Mouse (Mus musculus) adrenal gland, adult 18-20 months (tissue): ENCODE results near the gene Pkp4. TPM values are rescaled to one million over a fixed set of nuclear protein-coding genes. Genes with fewer than 3 reads are reported as not detected.

ENCODE experiments used
- DNase-seq, 2 experiments: peaks; one replicate each; pipeline ENCODE4 v3.0.0; 2021 to 2022; ENCODE audit warnings: low spot score in 2 of 2
- total RNA-seq, 2 experiments: library from RNA; stranded (reverse); gene quantifications; 1 replicate in 1 of 2; 2 replicates in 1 of 2; pipeline ENCODE4 v1.2.3; 2021

Gene Pkp4
- total RNA-seq, 2 experiments from 2014 or later, result 49.1 to 51.9 TPM

GRCm38 (mm10) chr2:59183541-59183940 lies 22.9 kb downstream of the Pkp4 start:
- no peak for DNase-seq

GRCm38 (mm10) chr2:59184107-59185064 lies 23.7 kb downstream of the Pkp4 start:
- no peak for DNase-seq

- DNase-seq, result no peak
Observed at GRCm38 (mm10) chr2:59186122-59186521, 25.5 kb downstream of the Pkp4 start.

DNA sequence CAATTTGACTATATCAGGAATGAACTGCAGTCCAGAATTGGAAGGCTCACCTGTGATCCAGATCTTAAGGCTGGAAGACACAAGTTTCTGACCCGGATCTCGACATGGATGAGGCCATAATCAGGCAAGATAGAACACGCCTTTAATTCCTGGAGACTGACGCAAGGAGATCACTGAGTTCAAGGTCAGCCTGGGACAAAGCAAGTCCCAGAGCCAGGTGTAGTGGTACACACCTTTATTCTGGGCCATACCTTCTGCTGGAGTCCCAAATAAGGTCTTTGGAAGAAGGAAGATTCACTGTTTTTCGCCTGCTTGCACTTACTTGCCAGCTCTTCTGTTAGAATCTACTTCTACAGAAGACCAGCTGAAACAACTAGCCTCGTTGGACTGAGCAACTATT lies 26.3 kb downstream of the Pkp4 start:
- no peak for DNase-seq

DNA sequence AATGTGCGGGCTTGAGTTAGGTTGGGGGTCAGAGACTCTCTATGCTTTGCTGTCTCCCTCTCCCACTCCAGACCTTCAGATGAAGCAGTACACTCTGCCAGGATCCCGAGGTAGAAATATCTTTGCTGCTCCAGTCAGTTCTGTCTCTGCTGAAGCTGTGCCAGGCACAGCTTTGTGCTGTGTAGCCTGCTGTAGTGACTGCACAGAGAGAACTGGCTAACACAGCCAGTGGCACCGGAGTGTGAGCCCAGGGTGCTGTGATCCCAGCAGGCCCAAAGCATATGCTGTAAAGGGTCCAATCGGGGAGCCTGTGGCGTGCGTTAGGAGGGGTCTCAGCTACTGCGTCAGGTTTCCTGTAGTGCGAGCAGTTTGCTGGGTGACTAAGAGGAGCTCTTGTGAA lies 27.7 kb downstream of the Pkp4 start:
- DNase-seq, result no peak

DNA sequence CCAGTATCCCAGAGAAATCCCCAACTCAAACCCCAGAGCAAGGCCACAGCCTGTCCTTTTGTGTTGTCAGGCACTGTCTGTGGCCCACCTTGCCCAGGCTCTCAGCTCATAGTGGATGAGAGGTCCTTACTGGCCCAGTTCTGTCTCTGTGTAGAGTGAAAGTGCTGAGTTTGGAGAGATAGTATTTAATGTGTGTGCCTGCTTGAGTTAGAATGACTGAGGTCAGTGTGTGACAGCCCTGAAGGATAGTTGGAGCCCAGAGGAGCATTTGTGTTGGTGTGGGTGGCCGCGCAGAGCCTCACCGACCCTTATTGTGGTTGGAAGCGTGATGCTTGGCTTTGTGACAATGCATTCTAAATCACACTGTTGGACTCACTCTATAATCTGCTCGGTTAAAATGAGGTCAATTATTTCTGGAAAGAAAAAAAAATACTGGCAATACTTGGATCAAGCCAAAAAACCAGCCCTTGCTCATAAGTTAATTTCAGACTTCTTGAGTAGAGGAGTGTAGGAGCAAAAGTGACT lies 29.1 kb downstream of the Pkp4 start:
- no peak for DNase-seq

- DNase-seq, result no peak
Observed at GRCm38 (mm10) chr2:59190186-59190585, 29.5 kb downstream of the Pkp4 start.

DNA sequence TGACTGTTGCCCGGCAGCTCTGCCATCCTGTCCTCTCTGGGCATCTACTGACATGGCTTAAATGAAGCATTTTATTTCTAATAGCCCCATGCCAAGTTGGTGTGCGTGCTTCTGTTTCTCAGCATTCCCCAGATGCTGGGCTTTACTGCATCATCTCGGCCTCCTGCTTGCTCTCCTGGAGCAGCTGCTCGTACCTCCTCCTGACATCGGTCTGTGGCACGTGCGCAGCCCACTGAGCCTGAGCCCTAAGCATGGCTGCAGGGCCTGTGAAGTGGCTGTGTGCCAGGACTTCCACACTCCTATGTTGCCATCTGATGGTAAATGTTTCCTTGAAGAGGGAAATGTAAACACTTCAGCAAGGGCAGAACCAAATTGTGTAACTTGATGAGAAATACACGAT lies 30.8 kb downstream of the Pkp4 start:
- DNase-seq, result no peak

- DNase-seq, result no peak
Observed at GRCm38 (mm10) chr2:59193117-59193516, 32.5 kb downstream of the Pkp4 start.

DNA sequence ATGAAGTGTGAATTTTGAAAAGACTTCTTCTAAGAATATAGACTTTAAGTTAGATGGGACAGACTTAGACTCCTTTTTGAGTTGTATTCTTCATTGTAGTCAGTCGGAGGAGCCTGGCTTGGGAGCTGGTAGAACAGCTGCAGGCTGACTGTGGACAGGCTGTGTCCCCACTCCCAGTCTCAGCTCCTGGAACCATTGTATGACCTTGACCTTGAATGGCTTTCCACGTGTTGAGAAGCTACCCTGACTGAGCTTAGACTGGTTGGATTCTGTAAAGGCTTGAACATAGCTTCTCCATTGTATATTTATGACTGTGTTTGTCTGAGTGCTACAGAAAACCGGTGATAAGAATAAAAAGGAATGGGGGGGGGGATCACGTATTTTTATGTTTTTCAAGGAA lies 36.5 kb downstream of the Pkp4 start:
- no peak for DNase-seq

DNA sequence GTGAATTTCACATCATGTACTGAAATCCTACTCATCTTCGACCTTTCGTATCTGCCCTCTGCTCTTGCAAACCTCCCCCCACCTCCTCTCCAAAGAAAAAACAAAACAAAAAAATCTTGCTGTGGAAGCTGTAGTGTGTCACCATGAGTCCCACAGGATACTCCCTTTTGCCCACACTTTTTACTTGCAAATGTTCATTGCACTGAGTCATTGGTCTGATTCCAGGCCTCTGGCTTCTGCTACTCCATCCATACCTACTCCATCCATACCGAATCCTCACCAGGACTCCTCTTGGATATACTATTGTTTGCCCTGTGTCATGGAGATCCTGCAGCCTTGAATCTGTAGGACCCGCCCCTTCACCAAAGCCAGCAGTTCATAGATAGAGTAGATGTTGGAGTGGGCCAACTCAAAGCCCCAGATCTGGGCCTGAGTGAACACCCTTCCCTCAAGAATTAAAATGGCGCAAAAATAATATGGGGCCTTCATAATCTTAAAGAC lies 38.9 kb downstream of the Pkp4 start:
- DNase-seq, result no peak

GRCm38 (mm10) chr2:59200511-59200910 lies 39.9 kb downstream of the Pkp4 start:
- no peak for DNase-seq

- no peak for DNase-seq
Observed at GRCm38 (mm10) chr2:59202930-59203329, 42.3 kb downstream of the Pkp4 start.

- DNase-seq, result no peak
Observed at GRCm38 (mm10) chr2:59203627-59204425, 43.2 kb downstream of the Pkp4 start.

DNA sequence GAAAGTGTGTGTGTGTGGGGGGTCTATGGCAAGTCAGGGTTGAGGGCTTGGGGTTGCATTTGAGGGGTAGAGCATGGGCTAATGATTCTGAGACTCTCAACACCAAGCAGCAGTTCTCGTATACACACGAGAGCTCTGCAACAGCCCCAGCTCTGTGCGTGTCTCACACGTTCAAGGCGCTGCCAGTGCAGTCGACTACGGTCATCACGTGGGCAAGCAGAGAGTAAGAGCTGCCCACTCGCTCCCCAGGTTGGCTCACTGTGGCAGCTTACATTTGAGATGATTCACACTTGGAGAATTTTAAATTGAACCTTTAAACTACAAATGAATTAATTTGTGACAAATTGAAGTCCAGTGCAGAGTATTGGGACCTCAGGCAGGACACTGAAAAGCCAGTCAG lies 44.4 kb downstream of the Pkp4 start:
- no peak for DNase-seq

DNA sequence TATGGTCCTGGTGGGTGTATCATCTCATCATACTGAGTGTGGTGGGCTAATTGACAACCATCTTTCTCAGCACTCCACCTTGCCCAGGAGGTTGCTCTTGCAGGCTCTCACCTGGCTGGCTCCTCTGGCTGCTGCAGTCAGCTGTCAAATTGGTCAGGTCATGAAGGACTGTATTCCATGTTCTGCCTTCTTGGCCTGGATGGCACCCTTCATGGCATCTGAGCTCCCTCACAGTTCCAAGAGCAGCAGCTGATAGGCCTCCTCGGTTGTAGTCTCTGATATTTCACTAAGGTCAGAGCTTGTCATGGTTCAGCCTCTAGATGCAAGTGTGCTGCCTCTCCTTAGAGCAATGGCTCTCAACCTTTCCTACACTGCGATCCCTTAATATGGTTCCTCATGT lies 45.5 kb downstream of the Pkp4 start:
- DNase-seq, result no peak

GRCm38 (mm10) chr2:59207240-59207639 lies 46.6 kb downstream of the Pkp4 start:
- no peak for DNase-seq

DNA sequence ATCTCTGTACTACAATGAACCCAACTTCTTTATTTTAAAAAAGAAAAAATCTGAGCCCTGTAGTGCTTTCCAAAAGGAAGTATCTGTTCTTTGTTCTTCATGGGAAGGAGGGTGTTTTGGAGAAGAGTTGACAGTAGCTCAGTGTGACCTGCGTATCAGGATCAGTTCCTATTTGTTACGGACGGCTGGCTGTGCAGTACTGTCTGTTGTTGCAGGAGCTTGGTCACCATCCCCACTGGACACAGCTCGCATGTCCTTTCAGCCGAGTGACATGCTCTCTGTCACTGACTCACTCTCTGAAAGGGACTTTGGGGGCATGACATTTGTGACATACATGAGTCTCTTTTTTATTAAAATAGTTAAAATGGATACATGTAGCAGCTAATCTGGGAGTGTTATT lies 47.1 kb downstream of the Pkp4 start:
- DNase-seq, result no peak

DNA sequence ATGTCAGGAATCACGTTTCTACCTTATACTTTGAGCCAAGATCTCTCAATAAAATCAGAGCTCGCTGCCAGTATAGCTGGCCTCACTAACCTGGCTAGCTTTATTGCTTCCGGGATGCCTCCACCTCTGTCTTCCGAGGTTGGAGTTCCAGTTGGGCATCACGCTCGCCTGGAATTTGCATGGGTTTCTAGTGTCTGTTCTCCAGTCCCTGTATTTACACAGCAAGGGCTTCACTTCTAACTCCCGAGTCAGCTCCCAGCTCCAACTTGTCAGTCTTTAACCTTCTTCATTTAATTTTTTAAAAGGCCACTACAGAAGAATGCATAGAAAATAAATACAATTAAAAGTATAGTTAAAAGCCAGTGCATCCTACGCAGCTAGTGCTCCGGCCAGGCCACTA lies 47.6 kb downstream of the Pkp4 start:
- DNase-seq, result no peak

- DNase-seq, result no peak
Observed at GRCm38 (mm10) chr2:59211051-59211450, 50.4 kb downstream of the Pkp4 start.

GRCm38 (mm10) chr2:59212430-59212829 lies 51.8 kb downstream of the Pkp4 start:
- no peak for DNase-seq

DNA sequence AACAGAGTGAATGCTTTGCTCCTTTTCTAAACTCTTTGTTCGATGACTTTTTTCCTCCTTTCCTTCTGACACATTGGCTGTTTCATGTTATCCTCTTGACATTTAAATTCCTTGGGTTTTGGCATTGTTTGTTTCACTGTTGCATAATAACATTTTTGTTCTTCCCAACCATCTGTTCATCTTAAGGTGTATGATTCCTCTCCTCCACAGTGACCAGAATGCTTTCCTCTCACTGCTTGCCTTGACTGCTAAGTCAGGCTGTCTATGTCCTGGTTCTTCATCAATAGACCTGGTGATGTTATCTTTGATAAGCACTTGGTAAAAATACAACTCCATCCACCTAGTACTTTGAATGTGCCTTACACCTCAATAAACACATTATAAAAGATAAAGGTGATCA lies 52.2 kb downstream of the Pkp4 start:
- no peak for DNase-seq
